Mouse (Mus musculus): ENCODE measurements around the gene Tmem17. TPM values are rescaled to one million over a fixed set of nuclear protein-coding genes. Genes with fewer than 3 reads are reported as not detected.

The Tmem17 gene
- polyA plus RNA-seq, 1 experiment from 2014 or later: 26.0 TPM

DNA sequence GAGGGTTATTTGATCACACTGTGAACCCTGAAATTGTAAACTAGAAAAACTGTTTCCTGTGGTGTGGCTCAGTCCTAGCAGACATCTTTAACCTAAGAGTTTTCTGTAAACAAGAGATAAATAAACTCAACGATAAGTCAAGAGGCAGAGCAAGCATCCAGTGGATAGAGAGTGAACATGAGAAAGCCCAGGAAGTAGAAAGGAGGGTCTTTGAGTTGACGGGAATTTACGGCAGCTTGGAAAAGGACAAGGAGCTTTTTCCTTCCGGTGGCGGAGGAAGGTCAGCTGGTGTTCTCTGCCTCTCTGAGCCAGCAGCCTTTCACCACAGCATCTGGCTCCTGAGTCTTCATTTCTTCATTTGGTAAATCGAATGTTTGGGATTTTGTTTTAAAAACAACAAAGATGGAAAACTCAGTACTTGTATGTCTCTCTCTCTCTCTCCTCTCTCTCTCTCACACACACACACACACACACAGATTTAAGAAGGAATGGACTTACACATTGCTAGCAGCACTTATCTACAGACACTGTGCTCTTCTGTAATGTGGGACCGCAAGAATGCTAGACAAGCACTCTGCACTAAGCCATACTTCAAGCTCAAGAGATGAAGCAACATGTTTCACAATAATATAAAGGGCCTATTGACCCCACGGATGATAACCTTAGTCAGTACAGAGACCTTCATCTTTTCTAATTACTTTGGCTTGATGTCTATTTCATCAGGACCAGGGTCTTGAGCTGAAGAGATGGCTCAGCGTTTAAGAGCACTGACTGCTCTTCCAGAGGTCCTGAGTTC is 10.9 kb upstream of the Tmem17 start:
- 84% methylated on average over 9 of the region's 9 CpGs for WGBS
- no peak for ATAC-seq
- H3K27ac ChIP-seq (ENCODE audit: low read depth, low read length): no peak overlapping the region
- no peak overlapping the region for H3K4me2 ChIP-seq (ENCODE audit: low read length)
- no peak overlapping the region for H3K4me3 ChIP-seq (ENCODE audit: low read length)
- no peaks in the 10 kb centered on the region for H3K27me3 ChIP-seq (replicated peaks; ENCODE audit: control insufficient read depth, insufficient read depth, low read length)
- no peak overlapping the region for H3K9ac ChIP-seq (ENCODE audit: low read depth, low read length)
- H3K36me3 ChIP-seq (ENCODE audit: control insufficient read depth, insufficient read depth, low read length): no peaks in the 10 kb centered on the region
- no peaks in the 10 kb centered on the region for H3K9me3 ChIP-seq (ENCODE audit: control insufficient read depth, low read length)
- H3K4me1 ChIP-seq (ENCODE audit: control insufficient read depth, insufficient read depth, low read depth, low read length): no peaks in the 10 kb centered on the region

GRCm38 (mm10) chr11:22513075-22513474 is 1.2 kb downstream of the Tmem17 start:
- no peaks in the 10 kb centered on the region for H3K27me3 ChIP-seq (replicated peaks; ENCODE audit: control insufficient read depth, insufficient read depth, low read length)
- H3K27ac ChIP-seq (ENCODE audit: low read depth, low read length): peak overlapping the region; percentile 100
- peaks cover 5% of the 10 kb centered on the region for H3K36me3 ChIP-seq (ENCODE audit: control insufficient read depth, insufficient read depth, low read length)
- H3K9ac ChIP-seq (ENCODE audit: low read depth, low read length): peak overlapping the region; percentile 98
- peak overlapping the region; percentile 77 for H3K4me2 ChIP-seq (ENCODE audit: low read length)
- H3K4me1 ChIP-seq (ENCODE audit: control insufficient read depth, insufficient read depth, low read depth, low read length): no peaks in the 10 kb centered on the region
- 31% methylated on average over 11 of the region's 11 CpGs for WGBS
- H3K4me3 ChIP-seq (ENCODE audit: low read length): peak overlapping the region; percentile 77
- no peaks in the 10 kb centered on the region for H3K9me3 ChIP-seq (ENCODE audit: control insufficient read depth, low read length)
- no peak for ATAC-seq

DNA sequence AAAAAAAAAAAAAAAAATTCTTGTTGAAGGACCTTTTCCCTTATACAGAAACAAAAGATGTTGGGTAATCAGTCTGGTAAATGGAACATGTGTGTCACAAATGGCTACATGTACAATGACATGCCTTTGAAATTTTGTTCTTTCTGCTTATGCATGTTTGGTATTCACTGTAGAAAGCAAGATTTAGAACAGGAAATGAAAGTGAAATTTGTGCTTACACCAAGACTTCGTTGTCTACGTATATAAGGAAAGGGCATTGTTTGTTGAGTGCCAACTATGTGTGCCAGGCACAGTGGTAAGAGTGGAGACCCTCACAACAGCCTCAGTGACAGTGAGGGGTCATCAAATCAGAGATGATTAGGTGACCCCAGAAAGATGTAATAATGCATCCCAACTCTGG is 3.2 kb downstream of the Tmem17 start:
- ATAC-seq: no peak
- Histone ChIP-seq H3K4me2 (ENCODE audit: low read length) (no peak overlapping the region), H3K4me1 (ENCODE audit: control insufficient read depth, insufficient read depth, low read depth, low read length) (no peaks in the 10 kb centered on the region), H3K9ac (ENCODE audit: low read depth, low read length) (no peak overlapping the region), H3K36me3 (ENCODE audit: control insufficient read depth, insufficient read depth, low read length) (peaks cover 10% of the 10 kb centered on the region), H3K27ac (ENCODE audit: low read depth, low read length) (no peak overlapping the region), H3K9me3 (ENCODE audit: control insufficient read depth, low read length) (no peaks in the 10 kb centered on the region), H3K27me3 (replicated peaks; ENCODE audit: control insufficient read depth, insufficient read depth, low read length) (no peaks in the 10 kb centered on the region), H3K4me3 (ENCODE audit: low read length) (no peak overlapping the region)
- 95% methylated on average over 2 of the region's 2 CpGs for WGBS

DNA sequence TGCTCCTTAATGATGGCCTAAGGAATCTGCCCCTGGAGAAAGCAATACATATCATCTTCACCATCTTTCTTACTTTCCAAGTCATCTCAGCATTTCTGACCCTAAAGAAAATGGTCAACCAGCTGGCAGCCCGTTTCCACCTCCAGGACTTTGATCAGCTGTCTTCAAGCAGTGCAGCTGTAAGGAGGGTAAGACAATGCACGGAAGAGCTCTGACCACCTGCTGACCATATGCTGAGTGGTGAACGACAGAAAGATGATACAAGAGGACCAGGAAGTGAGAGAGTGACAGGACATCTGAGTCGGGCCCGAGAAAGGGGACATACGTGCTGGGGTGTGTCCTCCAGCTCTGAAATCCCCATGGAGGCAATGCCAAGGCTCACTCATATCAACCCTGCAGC is 6.6 kb downstream of the Tmem17 start:
- H3K4me1 ChIP-seq (ENCODE audit: control insufficient read depth, insufficient read depth, low read depth, low read length): no peaks in the 10 kb centered on the region
- H3K4me3 ChIP-seq (ENCODE audit: low read length): no peak overlapping the region
- H3K27ac ChIP-seq (ENCODE audit: low read depth, low read length): no peak overlapping the region
- no peak overlapping the region for H3K4me2 ChIP-seq (ENCODE audit: low read length)
- H3K36me3 ChIP-seq (ENCODE audit: control insufficient read depth, insufficient read depth, low read length): peaks cover 14% of the 10 kb centered on the region
- no peak overlapping the region for H3K9ac ChIP-seq (ENCODE audit: low read depth, low read length)
- no peaks in the 10 kb centered on the region for H3K27me3 ChIP-seq (replicated peaks; ENCODE audit: control insufficient read depth, insufficient read depth, low read length)
- WGBS: 84% methylated on average over 6 of the region's 6 CpGs
- peaks cover 3% of the 10 kb centered on the region; the same call in 1 of the 2 replicates for H3K9me3 ChIP-seq (ENCODE audit: control insufficient read depth, low read length)
- no peak for ATAC-seq

DNA sequence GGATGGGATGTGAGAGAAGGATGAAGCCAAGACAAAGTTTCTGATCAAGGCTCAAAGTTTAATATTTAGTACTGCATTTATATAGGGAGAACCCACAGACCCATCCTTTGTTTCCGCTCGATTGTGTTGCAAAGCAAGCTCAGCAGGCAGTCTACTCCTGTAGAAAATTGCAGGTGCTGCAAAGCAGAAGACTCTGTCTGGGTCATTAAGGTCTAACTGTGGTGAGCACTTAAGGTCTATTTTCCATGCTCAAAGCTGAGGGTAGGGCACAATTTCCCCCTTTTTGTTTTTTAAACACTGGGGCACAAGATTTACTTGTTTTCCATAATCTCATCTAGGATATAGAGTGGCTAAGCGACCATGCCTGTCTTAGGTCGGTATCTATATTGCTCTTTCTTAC is 8.4 kb downstream of the Tmem17 start:
- peaks cover 3% of the 10 kb centered on the region; the same call in 1 of the 2 replicates for H3K9me3 ChIP-seq (ENCODE audit: control insufficient read depth, low read length)
- no peaks in the 10 kb centered on the region for H3K4me1 ChIP-seq (ENCODE audit: control insufficient read depth, insufficient read depth, low read depth, low read length)
- 95% methylated on average over 4 of the region's 4 CpGs for WGBS
- H3K27ac ChIP-seq (ENCODE audit: low read depth, low read length): no peak overlapping the region
- no peak overlapping the region for H3K9ac ChIP-seq (ENCODE audit: low read depth, low read length)
- no peak overlapping the region for H3K4me3 ChIP-seq (ENCODE audit: low read length)
- H3K36me3 ChIP-seq (ENCODE audit: control insufficient read depth, insufficient read depth, low read length): peaks cover 14% of the 10 kb centered on the region
- H3K27me3 ChIP-seq (replicated peaks; ENCODE audit: control insufficient read depth, insufficient read depth, low read length): no peaks in the 10 kb centered on the region
- H3K4me2 ChIP-seq (ENCODE audit: low read length): no peak overlapping the region
- ATAC-seq: no peak

DNA sequence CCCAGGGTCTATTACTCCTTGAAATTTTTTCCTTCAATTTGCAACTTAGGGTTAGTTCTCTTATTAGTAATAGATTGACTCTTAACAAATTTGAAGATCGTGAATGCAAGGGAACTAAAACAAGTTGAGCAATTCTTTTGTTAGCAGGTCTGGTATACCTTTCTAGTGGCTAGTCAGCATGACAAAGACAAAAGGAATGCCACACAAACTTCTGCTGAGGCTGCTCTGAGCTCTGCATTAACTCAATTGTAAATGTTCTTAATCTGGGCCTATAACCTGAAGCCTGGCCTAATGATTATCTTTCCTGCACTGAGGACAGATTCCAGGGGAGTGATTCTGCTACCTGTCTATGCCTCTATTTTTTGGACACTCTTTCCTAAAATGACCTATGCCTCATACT is 12.7 kb downstream of the Tmem17 start:
- no peak overlapping the region for H3K4me2 ChIP-seq (ENCODE audit: low read length)
- 81% methylated on average over 1 of the region's 1 CpGs for WGBS
- peaks cover 6% of the 10 kb centered on the region; the same call in 1 of the 2 replicates for H3K9me3 ChIP-seq (ENCODE audit: control insufficient read depth, low read length)
- no peak overlapping the region for H3K9ac ChIP-seq (ENCODE audit: low read depth, low read length)
- no peak overlapping the region for H3K27ac ChIP-seq (ENCODE audit: low read depth, low read length)
- no peaks in the 10 kb centered on the region for H3K4me1 ChIP-seq (ENCODE audit: control insufficient read depth, insufficient read depth, low read depth, low read length)
- no peak for ATAC-seq
- no peak overlapping the region for H3K4me3 ChIP-seq (ENCODE audit: low read length)
- H3K27me3 ChIP-seq (replicated peaks; ENCODE audit: control insufficient read depth, insufficient read depth, low read length): no peaks in the 10 kb centered on the region
- peaks cover 3% of the 10 kb centered on the region; the same call in 1 of the 2 replicates for H3K36me3 ChIP-seq (ENCODE audit: control insufficient read depth, insufficient read depth, low read length)

GRCm38 (mm10) chr11:22540600-22540999 is 28.7 kb downstream of the Tmem17 start:
- H3K36me3 ChIP-seq (ENCODE audit: control insufficient read depth, insufficient read depth, low read length): no peaks in the 10 kb centered on the region
- 50% methylated on average over 1 of the region's 1 CpGs for WGBS
- H3K4me1 ChIP-seq (ENCODE audit: control insufficient read depth, insufficient read depth, low read depth, low read length): no peaks in the 10 kb centered on the region
- H3K27ac ChIP-seq (ENCODE audit: low read depth, low read length): no peak overlapping the region
- no peak for ATAC-seq
- no peak overlapping the region for H3K4me3 ChIP-seq (ENCODE audit: low read length)
- no peaks in the 10 kb centered on the region for H3K27me3 ChIP-seq (replicated peaks; ENCODE audit: control insufficient read depth, insufficient read depth, low read length)
- no peak overlapping the region for H3K9ac ChIP-seq (ENCODE audit: low read depth, low read length)
- no peaks in the 10 kb centered on the region for H3K9me3 ChIP-seq (ENCODE audit: control insufficient read depth, low read length)
- no peak overlapping the region for H3K4me2 ChIP-seq (ENCODE audit: low read length)

DNA sequence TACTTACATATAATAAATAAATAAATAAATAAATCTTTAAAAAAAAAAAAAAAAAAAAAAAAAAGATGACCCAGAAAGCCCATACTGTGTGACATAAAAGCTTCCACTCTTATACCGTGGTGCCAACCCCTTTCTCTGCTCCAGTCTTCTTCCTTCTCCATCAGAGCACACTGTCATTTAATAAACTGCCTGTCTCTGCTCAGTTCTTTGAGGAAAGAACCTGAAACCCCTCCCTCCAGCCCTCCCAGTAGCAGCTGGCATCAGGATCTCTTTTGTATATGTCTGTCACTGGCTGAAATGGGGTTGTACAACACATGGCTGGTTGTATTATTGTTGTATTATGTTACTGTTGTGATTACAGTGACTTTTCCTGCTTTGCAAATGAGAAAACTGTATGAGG is 48.2 kb downstream of the Tmem17 start:
- Histone ChIP-seq H3K4me3 (ENCODE audit: low read length) (no peak overlapping the region), H3K4me2 (ENCODE audit: low read length) (no peak overlapping the region), H3K36me3 (ENCODE audit: control insufficient read depth, insufficient read depth, low read length) (no peaks in the 10 kb centered on the region), H3K9me3 (ENCODE audit: control insufficient read depth, low read length) (no peaks in the 10 kb centered on the region), H3K27ac (ENCODE audit: low read depth, low read length) (peak overlapping the region; percentile 76), H3K27me3 (replicated peaks; ENCODE audit: control insufficient read depth, insufficient read depth, low read length) (no peaks in the 10 kb centered on the region), H3K9ac (ENCODE audit: low read depth, low read length) (no peak overlapping the region), H3K4me1 (ENCODE audit: control insufficient read depth, insufficient read depth, low read depth, low read length) (peaks cover 13% of the 10 kb centered on the region)
- no peak for ATAC-seq
- WGBS: 35% methylated on average over 1 of the region's 1 CpGs

DNA sequence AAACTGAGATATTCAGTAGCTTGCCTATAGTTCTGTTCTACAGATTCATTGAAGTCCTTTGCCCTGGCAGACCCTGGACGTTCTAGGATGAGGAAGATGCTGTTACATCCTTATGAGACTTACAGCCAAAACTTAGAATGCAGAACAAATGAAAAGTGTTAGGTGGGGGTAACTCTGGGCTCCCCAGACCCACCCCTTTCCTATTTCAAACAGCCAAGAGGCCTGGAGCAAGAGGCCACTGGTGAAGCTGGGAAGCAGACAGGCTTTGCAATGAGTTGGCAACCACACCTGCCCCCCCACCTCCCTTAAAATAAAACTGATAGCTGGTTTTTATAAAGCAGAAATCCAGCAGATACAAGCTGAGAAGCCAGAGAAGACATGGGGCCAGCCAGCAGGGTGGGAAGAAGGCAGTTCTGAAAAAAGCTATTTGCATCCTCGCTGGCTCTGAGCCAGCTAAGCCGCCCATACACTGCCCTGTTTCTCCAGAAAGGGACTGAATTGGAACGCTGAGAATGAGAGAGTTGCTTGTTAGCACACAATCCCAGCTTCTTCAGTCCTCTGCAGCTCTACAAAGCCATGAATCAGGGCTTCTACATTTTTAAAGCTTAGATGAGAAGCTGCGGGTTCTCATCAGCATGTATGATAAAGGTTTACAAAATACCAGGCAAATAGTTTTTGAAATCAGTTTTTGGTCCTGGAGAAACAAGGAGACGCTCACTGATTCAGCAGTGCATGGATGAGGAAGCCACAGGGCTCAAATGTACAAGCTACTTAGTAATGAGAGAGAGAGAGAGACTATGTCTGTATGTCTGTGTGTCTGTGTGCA is 48.8 kb downstream of the Tmem17 start:
- ATAC-seq: peak; percentile 93
- Histone ChIP-seq H3K27me3 (replicated peaks; ENCODE audit: control insufficient read depth, insufficient read depth, low read length) (no peaks in the 10 kb centered on the region), H3K4me2 (ENCODE audit: low read length) (0 out of 2 replicates have a peak overlapping the region, but pooled peaks have one; percentile 12), H3K9ac (ENCODE audit: low read depth, low read length) (peak overlapping the region; percentile 27), H3K27ac (ENCODE audit: low read depth, low read length) (peak overlapping the region; percentile 76), H3K4me1 (ENCODE audit: control insufficient read depth, insufficient read depth, low read depth, low read length) (peaks cover 13% of the 10 kb centered on the region), H3K9me3 (ENCODE audit: control insufficient read depth, low read length) (no peaks in the 10 kb centered on the region), H3K4me3 (ENCODE audit: low read length) (no peak overlapping the region), H3K36me3 (ENCODE audit: control insufficient read depth, insufficient read depth, low read length) (no peaks in the 10 kb centered on the region)
- 25% methylated on average over 6 of the region's 6 CpGs for WGBS
